Mouse (Mus musculus) gastrocnemius, postnatal 10 days (tissue): ENCODE measurements at regions not wholly inside any gene's neighbourhood (a gene's known extent, or its start where the extent isn't known, plus 50 kb on each side); places are given as distances from the start of the nearest gene placed in this dataset.

Experiments used
- DNase-seq: peaks from one replicate; pipeline ENCODE4 v3.0.0; 2021; ENCODE audit warnings: mixed read lengths

GRCm38 (mm10) chr9:69662394-69662793 is 98.3 kb downstream of the Foxb1 start:
- DNase-seq: no peak

DNA sequence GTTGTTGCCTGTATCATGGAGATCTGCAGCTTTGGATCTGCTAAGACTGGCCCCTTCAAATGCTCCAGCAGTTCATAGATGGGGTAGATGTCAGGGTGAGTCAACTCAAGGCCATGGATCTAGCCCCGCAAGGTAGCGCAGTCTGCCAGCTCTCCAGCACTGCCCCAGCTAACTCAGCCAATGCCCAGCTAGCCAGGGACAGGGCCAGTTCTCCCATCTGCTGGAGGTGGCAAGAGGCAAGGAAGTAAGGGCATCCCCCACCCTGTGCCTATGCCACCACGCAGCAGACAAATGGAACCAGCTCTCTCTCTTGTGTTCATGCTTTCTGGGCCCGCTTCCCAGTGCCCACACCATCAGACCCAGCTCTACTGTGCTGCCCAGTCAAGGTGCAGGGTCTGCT is 102.5 kb downstream of the Foxb1 start:
- no peak for DNase-seq

- DNase-seq: no peak
Measured at GRCm38 (mm10) chr9:69656053-69656452, 104.7 kb downstream of the Foxb1 start.

DNA sequence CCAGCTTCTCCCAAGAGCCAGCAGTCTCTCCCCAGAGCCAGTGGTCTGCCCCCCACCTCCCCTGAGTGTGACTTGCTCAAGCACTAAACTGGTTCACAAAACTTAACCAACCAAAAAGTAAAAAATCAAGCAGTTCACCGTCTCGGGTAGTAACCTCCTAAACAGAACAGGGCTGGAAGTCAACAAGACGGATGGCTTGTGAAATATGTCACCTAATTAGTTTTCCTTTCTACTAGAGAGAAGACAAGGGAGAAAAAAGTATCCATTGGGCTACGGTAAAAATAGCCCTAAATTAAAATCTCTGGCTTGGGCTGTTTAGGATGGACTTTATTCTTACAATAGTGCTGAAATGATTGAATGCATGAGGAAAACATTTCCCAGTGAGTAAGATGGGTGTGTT is 108.6 kb downstream of the Foxb1 start:
- no peak for DNase-seq

GRCm38 (mm10) chr9:69651608-69652007 is 109.1 kb downstream of the Foxb1 start:
- DNase-seq: no peak

DNA sequence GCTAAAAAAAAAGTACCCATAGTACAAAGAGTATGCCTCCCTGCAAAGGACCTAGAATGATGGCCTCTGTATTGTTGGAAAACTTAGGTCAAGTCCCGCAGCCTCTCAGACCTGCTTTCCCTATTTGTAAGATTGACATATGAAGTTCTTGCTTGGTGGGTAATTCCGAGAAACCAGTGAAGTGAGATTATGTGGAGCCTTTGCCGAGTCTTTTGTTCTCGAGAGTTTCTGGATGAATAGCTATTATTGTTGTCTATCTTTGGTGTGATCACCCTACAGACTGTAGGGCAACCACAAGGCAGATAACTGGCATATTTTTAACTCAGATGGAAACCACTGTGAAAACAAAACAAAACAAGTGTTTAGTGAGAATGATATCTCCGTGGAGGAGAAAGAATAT is 118.1 kb downstream of the Foxb1 start:
- no peak for DNase-seq

- peak; percentile 84 for DNase-seq
Measured at GRCm38 (mm10) chr9:69623312-69623711, 137.4 kb downstream of the Foxb1 start.

GRCm38 (mm10) chr9:69621006-69621405 is 139.7 kb downstream of the Foxb1 start:
- no peak for DNase-seq

- DNase-seq: no peak
Measured at GRCm38 (mm10) chr9:69617328-69617727, 143.4 kb downstream of the Foxb1 start.

DNA sequence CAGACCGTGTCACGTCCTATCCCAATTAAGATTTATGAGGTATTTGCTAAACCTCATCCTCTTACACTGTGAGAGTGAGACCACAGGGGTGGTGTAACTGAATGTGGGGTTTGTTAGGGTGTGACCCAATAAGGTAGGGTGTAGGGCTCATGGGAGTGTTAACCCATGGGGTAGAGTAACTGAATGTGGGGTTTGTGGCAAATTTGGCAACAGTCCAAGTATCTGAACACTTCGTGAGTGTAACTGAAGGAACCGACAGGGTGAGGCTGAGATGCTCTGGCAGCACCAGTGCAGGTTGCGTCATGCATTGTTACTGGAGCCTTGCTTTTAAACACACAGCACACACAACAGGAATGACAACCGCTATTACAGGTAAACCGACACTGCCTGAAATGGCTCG is 144.1 kb downstream of the Anxa2 start:
- DNase-seq: no peak

- DNase-seq: no peak
Measured at GRCm38 (mm10) chr9:69592329-69593062, 139.1 kb downstream of the Anxa2 start.

GRCm38 (mm10) chr9:69588846-69589245 is 135.4 kb downstream of the Anxa2 start:
- DNase-seq: no peak

GRCm38 (mm10) chr9:69587096-69587495 is 133.7 kb downstream of the Anxa2 start:
- no peak for DNase-seq

DNA sequence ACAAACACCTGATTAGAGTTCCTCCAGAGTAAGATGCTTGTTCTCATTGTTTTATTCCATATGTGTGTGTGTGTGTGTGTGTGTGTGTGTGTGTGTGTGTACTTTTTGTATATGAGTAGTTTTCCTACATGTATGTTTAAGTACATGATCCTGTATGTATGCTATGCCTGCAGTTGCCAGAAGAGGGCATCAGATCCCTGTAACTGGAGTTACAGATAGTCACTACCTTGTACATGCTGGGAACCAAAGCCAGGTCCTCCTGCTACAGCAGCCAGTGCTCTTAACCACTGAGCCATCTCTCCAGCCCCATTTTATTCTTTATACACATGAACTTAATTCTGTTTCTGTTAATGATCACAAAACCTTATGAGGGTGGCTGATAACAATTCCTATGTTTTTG is 127.8 kb downstream of the Anxa2 start:
- DNase-seq: no peak

DNA sequence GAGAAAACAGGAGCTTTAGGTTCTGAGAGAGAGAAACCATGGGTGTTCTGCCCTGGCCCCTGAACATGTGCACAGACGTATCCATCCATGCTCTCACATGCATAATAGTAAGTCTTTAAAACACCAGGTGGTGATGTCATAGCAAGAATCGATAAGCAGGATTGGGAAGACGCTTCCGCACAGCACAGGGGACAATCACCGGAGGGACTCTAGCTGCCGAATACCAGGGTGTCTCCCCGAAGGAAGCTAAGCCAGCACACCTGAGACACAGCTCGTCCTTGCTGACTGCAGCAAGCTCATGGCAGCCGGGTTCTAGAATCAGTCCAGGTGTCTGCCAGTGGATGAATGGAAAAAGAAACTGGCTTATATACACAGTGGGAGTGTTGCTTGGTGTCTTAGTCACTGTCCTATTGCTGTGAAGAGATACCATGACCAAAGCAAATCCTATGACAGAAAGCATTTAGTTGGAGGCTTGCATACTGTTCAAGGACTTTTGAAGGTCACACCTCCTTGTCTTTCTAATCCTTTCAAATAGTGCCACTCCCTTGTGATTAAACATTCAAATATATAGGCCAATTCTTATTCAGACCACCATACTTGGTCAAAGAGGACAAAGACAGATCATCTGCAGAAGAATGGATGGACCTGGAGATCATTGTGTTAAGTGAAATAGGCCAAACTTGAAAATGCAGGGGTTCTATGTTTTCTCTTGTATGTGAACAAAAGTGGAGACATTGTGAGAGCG is 124.4 kb downstream of the Anxa2 start:
- DNase-seq: no peak

DNA sequence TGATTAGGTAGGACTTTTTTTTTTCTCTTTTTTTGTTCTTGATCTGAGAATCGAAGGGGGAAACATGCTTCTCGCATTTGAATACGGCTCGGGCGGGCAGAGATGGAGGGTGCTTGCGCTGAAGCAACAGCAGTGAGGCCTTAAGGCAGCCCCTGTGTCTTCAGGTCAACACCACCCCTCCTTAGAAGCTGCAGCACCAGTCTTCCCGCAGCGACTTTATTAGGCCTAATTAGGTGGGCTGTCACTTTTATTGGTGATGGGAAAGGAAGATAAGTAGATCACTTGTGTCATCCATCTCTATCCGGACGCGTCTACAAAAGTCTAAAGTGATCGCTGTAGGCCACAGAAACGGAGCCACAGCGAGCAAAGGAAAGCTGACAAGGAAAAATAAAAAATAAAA is 122.0 kb downstream of the Anxa2 start:
- DNase-seq: no peak

- no peak for DNase-seq
Measured at GRCm38 (mm10) chr9:69568631-69569230, 115.3 kb downstream of the Anxa2 start.

GRCm38 (mm10) chr9:69568222-69568621 is 114.8 kb downstream of the Anxa2 start:
- no peak for DNase-seq

- DNase-seq: peak; percentile 7
Measured at GRCm38 (mm10) chr9:69566996-69567395, 113.6 kb downstream of the Anxa2 start.

DNA sequence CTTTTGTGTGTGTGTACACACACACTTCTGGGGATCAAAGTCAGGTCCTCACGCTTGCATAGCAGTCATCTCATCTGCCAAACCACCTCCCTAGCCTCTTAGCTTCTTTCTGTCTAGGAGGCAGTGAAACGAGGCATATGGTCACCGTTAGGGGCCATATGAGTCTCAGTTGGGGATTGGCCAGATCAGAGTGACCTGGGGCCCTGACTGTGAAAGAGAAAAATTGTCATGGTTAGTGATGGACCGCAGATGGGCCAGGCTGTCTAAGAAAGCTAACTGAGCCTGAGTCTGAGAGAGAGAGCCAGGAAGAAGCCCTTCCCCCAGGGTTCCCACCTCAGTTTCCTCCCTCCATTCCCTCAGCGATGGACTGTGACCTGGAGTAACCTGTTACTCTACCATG is 89.8 kb downstream of the Anxa2 start:
- no peak for DNase-seq
